Mouse (Mus musculus) spleen, postnatal 10 days (tissue): ENCODE data around the gene Spaca7.
A peak's percentile ranks its signal among the peaks of the same experiment; 100 is the strongest.
"Not testable (repeated sequence)": the region's sequence is repeated elsewhere in the genome, so short reads cannot be mapped to it uniquely, and the experiment has no call there.

Experiments
- DNase-seq, 2 experiments: peaks; one replicate each; pipeline ENCODE4 v3.0.0; 2021 to 2022; ENCODE audit warnings: low spot score in 2 of 2

The Spaca7 gene

GRCm38 (mm10) chr8:12572814-12573534, at the start of gene Spaca7:
Gene Spaca7, plus strand, starts transcription at chr8:12573029.
- DNase-seq = no peak

GRCm38 (mm10) chr8:12524279-12524678, 48.5 kb upstream of the Spaca7 start:
- no peak for DNase-seq

DNA sequence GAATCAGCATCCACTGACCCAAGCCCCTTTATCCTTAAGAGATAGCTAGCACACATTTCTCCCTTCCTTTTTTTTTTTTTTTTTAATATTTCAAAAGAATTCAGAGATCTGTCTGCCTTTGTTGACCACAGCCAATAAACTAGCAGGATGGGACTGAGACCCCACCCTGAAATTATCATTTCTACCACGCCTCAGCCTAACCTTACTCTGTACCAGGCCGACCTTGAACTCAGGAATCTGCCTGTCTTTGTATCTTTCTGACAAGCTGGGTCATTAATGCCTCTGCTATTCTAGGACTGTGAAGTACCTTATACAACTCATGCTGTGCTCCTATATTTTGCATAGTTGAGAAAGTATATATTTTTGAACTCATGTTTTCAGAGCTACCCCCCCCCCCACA, 44.2 kb upstream of the Spaca7 start:
- DNase-seq = no peak

DNA sequence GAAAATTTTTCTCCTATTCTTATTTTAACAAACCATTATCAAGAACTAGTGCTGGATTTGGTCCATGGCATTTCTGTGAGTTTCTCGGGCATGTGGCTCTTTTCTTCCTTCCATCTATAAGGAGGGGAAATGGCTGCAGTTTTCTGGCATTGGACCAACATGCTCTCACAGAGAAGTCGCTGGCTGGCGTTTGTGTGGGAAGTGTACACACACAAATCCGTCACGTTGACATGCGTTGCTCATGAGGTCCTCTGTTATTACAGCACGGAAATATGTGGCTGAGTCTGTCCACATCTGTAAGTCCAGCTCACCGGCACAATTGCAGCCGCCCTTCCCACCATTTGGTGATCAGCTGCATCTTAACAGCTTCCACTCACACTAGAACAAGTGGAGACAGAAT, 37.2 kb upstream of the Spaca7 start:
- DNase-seq = no peak

DNA sequence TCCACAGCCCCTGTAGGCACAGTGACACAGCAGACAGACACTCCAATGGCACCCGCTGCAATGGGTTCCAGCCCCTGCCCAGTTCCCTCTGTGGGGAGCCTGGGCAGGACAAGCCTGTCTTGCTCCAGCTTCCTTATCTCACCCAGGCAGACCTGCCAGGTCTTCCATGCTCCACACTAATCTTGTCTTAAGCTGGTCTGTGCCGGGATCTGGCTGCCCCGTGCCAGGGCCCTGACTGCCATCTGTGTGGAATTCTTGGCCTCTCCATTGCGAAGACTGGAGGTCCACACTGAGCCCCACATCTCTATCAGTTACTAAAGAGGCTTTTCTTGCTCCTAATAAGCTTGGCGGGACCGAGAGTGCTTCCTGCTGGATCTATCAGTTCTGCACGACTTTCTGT, 36.5 kb upstream of the Spaca7 start:
- DNase-seq = no peak

DNA sequence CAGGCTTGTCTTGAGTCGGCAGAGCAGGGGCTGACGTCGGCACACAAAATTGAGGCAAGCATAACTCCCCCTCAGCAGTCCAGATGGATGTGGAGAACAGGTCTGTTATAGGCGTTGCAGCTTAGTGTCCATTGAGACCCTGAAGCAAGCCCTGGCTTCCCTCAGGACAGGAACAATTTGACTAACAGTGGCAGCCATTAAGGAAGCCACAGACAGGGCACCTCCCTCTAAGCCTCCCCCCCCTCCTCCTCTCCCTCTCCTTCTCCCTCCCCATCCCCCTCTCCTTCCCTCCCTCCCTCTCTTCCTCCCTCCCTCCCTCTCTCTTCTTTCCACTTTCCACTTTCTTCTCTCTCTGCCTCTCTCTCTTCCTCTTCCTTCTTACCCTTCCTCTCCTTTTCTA, 27.6 kb upstream of the Spaca7 start:
- no peak for DNase-seq

DNA sequence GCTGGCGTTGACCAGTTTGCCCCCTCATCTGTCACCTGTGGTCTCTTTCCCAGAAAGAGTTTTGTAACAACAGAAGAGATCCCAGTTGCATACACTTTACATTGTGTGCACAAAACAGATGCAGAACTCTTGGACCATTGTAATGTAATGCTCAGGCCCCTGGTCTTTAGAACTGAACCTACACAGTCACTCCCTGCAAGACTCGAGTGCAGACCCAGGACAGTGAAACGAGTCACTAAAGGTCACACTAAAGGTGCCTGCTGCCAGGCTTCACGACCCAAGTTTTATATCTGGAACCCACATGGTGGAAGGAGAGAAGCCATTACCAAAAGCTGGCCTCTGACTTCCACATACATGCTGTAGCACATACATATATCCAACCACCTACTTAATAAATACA, 27.2 kb upstream of the Spaca7 start:
- DNase-seq = no peak

GRCm38 (mm10) chr8:12547466-12548220, 25.2 kb upstream of the Spaca7 start:
- DNase-seq = no peak

DNA sequence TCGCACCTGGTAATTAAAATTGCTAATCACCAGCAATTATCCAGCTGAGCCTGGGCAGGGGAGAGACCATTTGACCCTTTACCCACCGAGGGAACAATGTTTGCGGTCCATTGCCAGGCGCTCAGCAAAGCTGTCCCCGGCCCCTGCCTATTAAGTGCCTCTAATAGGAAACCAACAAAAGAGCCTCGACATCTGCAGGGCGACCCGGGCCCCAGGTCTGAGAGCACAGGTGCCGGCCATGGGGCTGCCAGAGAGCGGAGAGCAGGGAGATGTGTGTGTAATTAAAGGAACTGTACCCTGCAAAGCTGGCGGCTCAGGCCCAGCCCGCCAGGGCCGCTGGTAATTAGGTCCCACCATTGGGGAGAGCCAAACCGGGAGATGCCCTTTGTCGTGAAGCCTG, 24.6 kb upstream of the Spaca7 start:
- DNase-seq = no peak

GRCm38 (mm10) chr8:12548680-12549079, 24.1 kb upstream of the Spaca7 start:
- no peak for DNase-seq

DNA sequence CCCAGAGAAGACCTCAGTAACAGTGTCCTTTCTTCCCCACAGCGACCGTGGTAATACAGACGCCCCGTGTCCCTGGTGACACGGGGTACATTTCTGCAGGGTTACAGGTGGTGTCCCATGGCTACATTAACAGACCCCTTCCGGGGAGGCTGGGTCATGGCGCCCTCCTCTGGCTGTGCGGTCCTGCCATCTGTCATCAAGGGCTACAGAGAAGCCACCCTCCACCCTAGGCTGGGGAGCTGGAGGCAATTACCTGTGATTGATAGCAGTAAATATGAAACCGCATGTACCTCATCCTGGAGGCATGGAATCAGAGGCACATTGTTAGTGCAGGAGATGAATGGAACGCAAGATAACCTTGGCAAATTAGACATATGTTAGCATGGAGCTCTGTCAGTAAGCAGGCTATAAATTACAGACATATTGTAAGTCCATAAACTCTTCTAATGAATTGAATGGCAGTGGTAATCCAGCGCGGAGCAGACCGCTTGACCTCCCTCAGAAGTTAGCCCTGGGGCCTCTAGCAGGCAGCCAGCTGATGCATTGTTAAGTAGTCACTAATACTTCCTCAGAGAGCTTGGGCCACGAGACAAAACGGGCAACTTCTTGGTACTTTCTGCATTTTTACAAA, 17.2 kb upstream of the Spaca7 start:
- no peak for DNase-seq

GRCm38 (mm10) chr8:12558786-12559185, 14.0 kb upstream of the Spaca7 start:
- DNase-seq = no peak

- DNase-seq = peak; percentile 13 to 68
These were observed 11.3 kb upstream of the Spaca7 start for GRCm38 (mm10) chr8:12561403-12561960.

DNA sequence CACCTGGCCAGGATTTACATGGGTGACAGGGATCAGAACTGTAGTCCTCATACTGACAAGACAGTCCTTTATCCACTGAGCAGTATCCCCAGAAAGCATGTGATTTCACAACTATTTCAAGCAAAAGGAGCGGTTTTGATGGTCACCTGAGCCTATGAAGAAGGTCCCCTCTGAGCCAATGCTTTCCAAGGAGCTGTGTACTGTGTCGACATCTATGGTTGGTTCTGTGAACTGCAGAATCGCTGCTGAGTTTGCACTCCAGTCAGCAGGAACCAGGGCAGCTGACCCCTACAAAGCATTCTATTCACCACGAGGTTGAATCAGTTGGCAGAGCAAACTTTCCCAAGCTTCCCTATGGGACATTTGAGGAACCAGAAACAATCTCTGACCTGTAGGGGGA, 8.5 kb upstream of the Spaca7 start:
- no peak for DNase-seq

DNA sequence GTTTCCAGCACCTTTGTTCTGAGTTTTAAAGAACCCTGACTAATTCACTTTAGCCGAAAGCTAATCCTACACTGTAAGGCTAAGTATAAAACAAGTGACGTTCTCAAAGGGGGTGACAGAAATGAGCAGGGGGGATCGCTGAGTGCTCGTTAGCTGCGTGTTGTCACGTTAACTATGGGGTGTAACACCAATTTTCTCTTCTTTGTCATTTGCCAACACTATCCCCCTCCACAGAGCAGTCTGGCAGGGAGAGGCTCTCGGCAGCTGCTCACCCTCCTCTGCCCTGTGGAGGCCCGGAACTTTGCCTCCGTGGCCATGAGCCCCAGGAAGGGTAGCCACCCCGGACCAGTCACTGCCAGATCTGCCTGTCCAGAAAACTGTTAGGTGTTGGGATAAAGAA, 7.3 kb upstream of the Spaca7 start:
- no peak for DNase-seq

GRCm38 (mm10) chr8:12566509-12566908, 6.3 kb upstream of the Spaca7 start:
- no peak for DNase-seq

DNA sequence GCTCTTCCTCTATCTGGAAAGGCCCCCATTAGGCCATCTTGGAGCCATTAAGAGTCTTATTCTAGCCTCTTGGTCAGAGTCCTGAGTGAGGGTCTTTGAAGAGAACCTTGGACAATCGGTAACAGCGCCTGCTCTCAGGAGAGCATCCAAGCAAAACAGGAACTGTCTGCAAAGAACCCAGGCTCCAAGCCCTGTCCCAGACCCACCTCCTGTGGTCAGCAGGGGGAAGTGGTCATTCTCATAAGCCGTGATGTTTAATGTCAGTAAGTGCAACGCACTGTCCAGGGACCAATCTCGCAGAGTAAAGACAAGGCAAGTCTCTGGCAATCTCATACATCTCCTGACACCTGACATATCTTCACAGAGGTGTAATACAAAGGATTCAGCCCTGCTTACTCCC, 3.2 kb downstream of the Spaca7 start:
- no peak for DNase-seq

- no peak for DNase-seq
These were observed 3.9 kb downstream of the Spaca7 start for GRCm38 (mm10) chr8:12576739-12577138.

DNA sequence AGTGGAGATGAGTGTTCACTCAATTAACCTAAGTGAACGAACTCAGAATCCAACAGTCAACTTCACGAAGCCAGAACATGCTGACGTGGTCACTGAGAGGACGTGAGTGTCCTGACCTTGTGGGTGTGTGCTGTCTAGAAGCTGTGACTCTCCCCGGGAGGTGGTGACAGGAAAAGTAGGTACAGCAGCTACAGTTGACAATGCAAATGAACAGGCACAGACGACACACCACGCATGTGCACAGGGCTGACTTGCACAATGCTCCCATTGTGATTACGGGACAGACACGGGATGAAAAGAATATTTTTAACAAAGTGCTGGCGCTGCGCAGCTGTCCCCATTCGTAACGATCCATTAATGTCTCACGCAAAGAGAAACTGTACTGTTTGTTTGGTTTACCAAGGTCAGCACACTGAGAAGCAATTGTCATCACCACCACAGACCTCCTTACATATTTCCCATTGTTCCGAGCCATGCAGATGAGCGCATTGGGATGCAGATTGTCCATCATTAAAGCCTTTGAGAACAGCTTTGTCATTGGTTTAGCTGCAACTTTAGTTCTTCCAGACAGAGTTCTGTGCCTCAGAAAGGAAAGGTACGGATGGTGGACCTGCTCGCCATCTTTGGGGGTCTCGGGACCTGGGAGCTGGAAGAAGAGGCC, 6.6 kb downstream of the Spaca7 start:
- not testable (repeated sequence) for DNase-seq

- no peak for DNase-seq
These were observed 11.0 kb downstream of the Spaca7 start for GRCm38 (mm10) chr8:12583785-12584184.

- DNase-seq = peak; percentile 50 to 80
These were observed 34.4 kb downstream of the Spaca7 start for GRCm38 (mm10) chr8:12607223-12607622.

DNA sequence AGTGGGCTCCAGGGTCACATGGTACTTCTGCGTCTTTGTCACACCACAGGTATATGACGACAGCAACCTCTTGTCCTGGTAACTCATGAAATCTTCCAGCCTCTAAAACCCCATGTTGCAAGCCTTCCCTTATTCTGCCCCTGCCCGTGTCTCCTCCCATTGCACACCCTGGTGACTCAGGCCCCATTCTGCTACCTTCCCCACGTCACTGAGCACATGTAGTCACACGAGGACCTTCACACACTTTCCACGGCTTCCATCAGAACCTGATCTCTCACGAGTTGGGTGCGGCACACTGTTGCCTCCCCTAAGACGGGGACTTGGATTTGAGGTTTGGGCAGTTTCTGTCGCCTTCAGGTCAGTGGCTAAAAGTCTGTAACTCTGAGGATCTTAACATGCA, 36.0 kb downstream of the Spaca7 start:
- DNase-seq = no peak
